Mouse (Mus musculus) thymus, adult 18-20 months (tissue): Measurements from ENCODE around the gene Rps12-ps3.
A peak's percentile ranks its signal among the peaks of the same experiment; 100 is the strongest.

Experiments used
- DNase-seq, 2 experiments: peaks; one replicate each; pipeline ENCODE4 v3.0.0; 2022; ENCODE audit warnings: mixed read lengths in 2 of 2

Gene Rps12-ps3

GRCm38 (mm10) chr19:59321990-59322389, at the start of gene Rps12-ps3:
TSS of gene Rps12-ps3 (plus strand) at chr19:59322290.
- no peak for DNase-seq

GRCm38 (mm10) chr19:59273190-59273589, 48.9 kb upstream of the Rps12-ps3 start:
- DNase-seq: no peak

GRCm38 (mm10) chr19:59276354-59276753, 45.7 kb upstream of the Rps12-ps3 start:
- no peak for DNase-seq

GRCm38 (mm10) chr19:59280841-59281240, 41.2 kb upstream of the Rps12-ps3 start:
- no peak for DNase-seq

- DNase-seq: no peak
Observed at GRCm38 (mm10) chr19:59282001-59282400, 40.1 kb upstream of the Rps12-ps3 start.

- DNase-seq: no peak
Observed at GRCm38 (mm10) chr19:59289042-59289441, 33.0 kb upstream of the Rps12-ps3 start.

- no peak for DNase-seq
Observed at GRCm38 (mm10) chr19:59289811-59290210, 32.3 kb upstream of the Rps12-ps3 start.

GRCm38 (mm10) chr19:59292183-59292839, 29.8 kb upstream of the Rps12-ps3 start:
- DNase-seq: no peak

- DNase-seq: no peak
Observed at GRCm38 (mm10) chr19:59315308-59315707, 6.8 kb upstream of the Rps12-ps3 start.

GRCm38 (mm10) chr19:59316571-59316970, 5.5 kb upstream of the Rps12-ps3 start:
- no peak for DNase-seq

GRCm38 (mm10) chr19:59330816-59331225, 8.7 kb downstream of the Rps12-ps3 start:
- DNase-seq: no peak

GRCm38 (mm10) chr19:59336655-59337054, 14.6 kb downstream of the Rps12-ps3 start:
- DNase-seq: no peak

GRCm38 (mm10) chr19:59337872-59338681, 16.0 kb downstream of the Rps12-ps3 start:
- DNase-seq: no peak

GRCm38 (mm10) chr19:59339908-59340307, 17.8 kb downstream of the Rps12-ps3 start:
- no peak for DNase-seq

- DNase-seq: no peak
Observed at GRCm38 (mm10) chr19:59342964-59343363, 20.9 kb downstream of the Rps12-ps3 start.

GRCm38 (mm10) chr19:59344304-59344711, 22.2 kb downstream of the Rps12-ps3 start:
- DNase-seq: peak; percentile 36 to 50

- DNase-seq: peak; percentile 50 to 58
Observed at GRCm38 (mm10) chr19:59345081-59345657, 23.1 kb downstream of the Rps12-ps3 start.

GRCm38 (mm10) chr19:59345658-59346283, 23.7 kb downstream of the Rps12-ps3 start, which contains the start of gene Pdzd8:
TSS of gene Pdzd8 (minus strand) at chr19:59345780.
- DNase-seq: peak; percentile 79 to 82

GRCm38 (mm10) chr19:59346325-59346724, 24.2 kb downstream of the Rps12-ps3 start:
- no peak for DNase-seq

GRCm38 (mm10) chr19:59349329-59349960, 27.4 kb downstream of the Rps12-ps3 start:
- DNase-seq: no peak

GRCm38 (mm10) chr19:59350273-59350903, 28.3 kb downstream of the Rps12-ps3 start:
- no peak for DNase-seq
